8 mouse cellular contexts compared by ENCODE assay signal in genomic region chr8:83748708-83749107, GRCm38 (mm10). TPM values are rescaled to one million over a fixed set of nuclear protein-coding genes. Genes with fewer than 3 reads are reported as not detected.
DNase-seq lines count a peak whose midpoint lies in the region; ATAC-seq and TF ChIP-seq lines count a peak whose summit lies in the region.

No protein-coding gene starts in this region.

- WGBS in hindbrain, embryonic 11.5 days = 43% methylated on average over 3 of the region's 3 CpGs
- 38% methylated on average over 3 of the region's 3 CpGs for WGBS in hindbrain, embryonic 14.5 days
- 44% methylated on average over 3 of the region's 3 CpGs for WGBS in intestine, postnatal 0 days
- 0% methylated on average over 3 of the region's 3 CpGs for WGBS in thymus, adult 2 months

- H3K27ac ChIP-seq in hindbrain, embryonic 11.5 days (ENCODE audit: low read depth, low read length) = no peak overlapping the region
- H3K27ac ChIP-seq in hindbrain, embryonic 14.5 days = no peak overlapping the region
- peak overlapping the region; percentile 41 for H3K27ac ChIP-seq in intestine, postnatal 0 days (ENCODE audit: low read depth, low read length)
- H3K27ac ChIP-seq in thymus, adult 2 months (ENCODE audit: control insufficient read depth, insufficient read depth, low read length) = peak overlapping the region; percentile 84

- ATAC-seq in hindbrain, embryonic 11.5 days (ENCODE audit: low FRiP score) = peak; percentile 60
- ATAC-seq in hindbrain, embryonic 14.5 days (ENCODE audit: low FRiP score) = no peak
- peak; percentile 31; the same call in 1 of the 2 replicates for ATAC-seq in intestine, postnatal 0 days
- ATAC-seq in megakaryocyte, adult 5-6 weeks (ENCODE audit: poor library complexity, severe bottlenecking) = peak; percentile 86

- no peak overlapping the region for H3K4me3 ChIP-seq in hindbrain, embryonic 11.5 days (ENCODE audit: low read depth, low read length)
- H3K4me3 ChIP-seq in hindbrain, embryonic 14.5 days (replicated peaks; ENCODE audit: low read length) = no peak overlapping the region
- no peak overlapping the region for H3K4me3 ChIP-seq in intestine, postnatal 0 days (ENCODE audit: low read depth, low read length)
- no peak overlapping the region for H3K4me3 ChIP-seq in thymus, adult 2 months (ENCODE audit: control insufficient read depth, insufficient read depth, low read length)

- no peak overlapping the region for H3K4me2 ChIP-seq in hindbrain, embryonic 11.5 days (replicated peaks; ENCODE audit: low read depth, low read length)
- no peak overlapping the region for H3K4me2 ChIP-seq in hindbrain, embryonic 14.5 days (replicated peaks)
- no peak overlapping the region for H3K4me2 ChIP-seq in intestine, postnatal 0 days (replicated peaks; ENCODE audit: low read depth)

- H3K36me3 ChIP-seq in hindbrain, embryonic 11.5 days (ENCODE audit: control insufficient read depth, insufficient read depth, low read length) = no peaks in the 10 kb centered on the region
- H3K36me3 ChIP-seq in hindbrain, embryonic 14.5 days (replicated peaks; ENCODE audit: control insufficient read depth, insufficient read depth) = no peaks in the 10 kb centered on the region
- H3K36me3 ChIP-seq in intestine, postnatal 0 days (ENCODE audit: control insufficient read depth, insufficient read depth) = no peaks in the 10 kb centered on the region
- no peaks in the 10 kb centered on the region for H3K36me3 ChIP-seq in thymus, adult 2 months (ENCODE audit: control insufficient read depth, insufficient read depth, low read length)

- H3K4me1 ChIP-seq in hindbrain, embryonic 11.5 days (replicated peaks; ENCODE audit: control insufficient read depth, insufficient read depth, low read length) = peaks cover 3% of the 10 kb centered on the region; the same call in 1 of the 2 replicates
- peaks cover 5% of the 10 kb centered on the region; the same call in 1 of the 2 replicates for H3K4me1 ChIP-seq in hindbrain, embryonic 14.5 days (replicated peaks; ENCODE audit: control insufficient read depth, insufficient read depth, low read length)
- no peaks in the 10 kb centered on the region for H3K4me1 ChIP-seq in intestine, postnatal 0 days (replicated peaks; ENCODE audit: control insufficient read depth, insufficient read depth, low read length)
- H3K4me1 ChIP-seq in thymus, adult 2 months (replicated peaks; ENCODE audit: control insufficient read depth, insufficient read depth, low read length) = peaks cover 39% of the 10 kb centered on the region

- DNase-seq in hindbrain, embryonic 11.5 days (ENCODE audit: low spot score) = peak; percentile 47
- DNase-seq in hindbrain, embryonic 14.5 days (ENCODE audit: low spot score) = no peak
- peak; percentile 32 to 50 for DNase-seq in gastrocnemius, adult 8-10 months (ENCODE audit: low spot score in 2 of 2)
- peak; percentile 85 for DNase-seq in thymus, adult 2 months
- DNase-seq in Muller cell, postnatal 12 days (ENCODE audit: inconsistent ontology term) = no peak
- DNase-seq in ovary, postnatal 36 days (ENCODE audit: low spot score) = no peak

- no peaks in the 10 kb centered on the region for H3K9me3 ChIP-seq in hindbrain, embryonic 11.5 days (ENCODE audit: control insufficient read depth, low read length)
- H3K9me3 ChIP-seq in hindbrain, embryonic 14.5 days (ENCODE audit: control insufficient read depth, low read length) = no peaks in the 10 kb centered on the region
- H3K9me3 ChIP-seq in intestine, postnatal 0 days (ENCODE audit: control insufficient read depth) = no peaks in the 10 kb centered on the region

- TF ChIP-seq CTCF in intestine, postnatal 0 days (IDR thresholded peaks at IDR 0.05; ENCODE audit: low read depth) = no peak
- TF ChIP-seq CTCF in thymus, adult 2 months (IDR thresholded peaks at IDR 0.05; ENCODE audit: borderline replicate concordance, control insufficient read depth, extremely low read depth, insufficient read depth, low read length, poor library complexity) = no peak

- peaks cover 3% of the 10 kb centered on the region; the same call in 1 of the 2 replicates for H3K27me3 ChIP-seq in hindbrain, embryonic 11.5 days (ENCODE audit: control insufficient read depth, insufficient read depth, low read length)
- 0 out of 2 replicates have a peak, but pooled peaks cover 4% of the 10 kb centered on the region for H3K27me3 ChIP-seq in hindbrain, embryonic 14.5 days (ENCODE audit: control insufficient read depth, insufficient read depth, low read length)
- peaks cover 12% of the 10 kb centered on the region for H3K27me3 ChIP-seq in intestine, postnatal 0 days (replicated peaks; ENCODE audit: control insufficient read depth, insufficient read depth, low read length)
- no peaks in the 10 kb centered on the region for H3K27me3 ChIP-seq in thymus, adult 2 months (ENCODE audit: control insufficient read depth, insufficient read depth, low read length)

- H3K9ac ChIP-seq in hindbrain, embryonic 11.5 days (ENCODE audit: low read depth, low read length) = no peak overlapping the region
- no peak overlapping the region for H3K9ac ChIP-seq in hindbrain, embryonic 14.5 days
- no peak overlapping the region for H3K9ac ChIP-seq in intestine, postnatal 0 days (ENCODE audit: low read depth, low read length)

- peak; percentile 62; the same call in 1 of the 2 replicates for TF ChIP-seq POLR2A in thymus, adult 2 months (IDR thresholded peaks at IDR 0.05; ENCODE audit: control insufficient read depth, extremely low read depth, insufficient read depth, low read length, poor library complexity)

RNA-seq across cellular contexts. Expression of gene Adgre5, which starts 7.6 kb away (rescaled TPM):
- 13.0 and 13.8 TPM in 2 replicates for polyA plus RNA-seq in hindbrain, embryonic 11.5 days (2014; fragmentation: Nextera tagmentation; extraction: Ambion mirVana)
- 13.5 and 13.7 TPM in 2 replicates for polyA plus RNA-seq in hindbrain, embryonic 14.5 days (2014; fragmentation: Nextera tagmentation; extraction: Ambion mirVana)
- 10 to 100 TPM; 14.6 to 17.2 (median 15.6) TPM for total RNA-seq in gastrocnemius, adult 8-10 months (2022)
- 17.2 and 17.6 TPM in 2 replicates for polyA plus RNA-seq in intestine, postnatal 0 days (2015; fragmentation: Nextera tagmentation; extraction: Ambion mirVana)
- total RNA-seq in megakaryocyte, adult 5-6 weeks (2015) = 239 and 242 TPM in 2 replicates
- total RNA-seq in megakaryocyte, adult 5-6 weeks (2017) = 299 and 326 TPM in 2 replicates
- 190 and 193 TPM in 2 replicates for polyA plus RNA-seq in thymus, adult 2 months (2012; rRNA removed)

RNA-seq across cellular contexts. Expression of gene Ddx39, which starts 33.7 kb away (rescaled TPM):
- polyA plus RNA-seq in hindbrain, embryonic 11.5 days (2014; fragmentation: Nextera tagmentation; extraction: Ambion mirVana) = 187 and 205 TPM in 2 replicates
- 85.6 and 87.4 TPM in 2 replicates for polyA plus RNA-seq in hindbrain, embryonic 14.5 days (2014; fragmentation: Nextera tagmentation; extraction: Ambion mirVana)
- 10 to 100 TPM; 10.6 to 12.0 (median 11.7) TPM for total RNA-seq in gastrocnemius, adult 8-10 months (2022)
- polyA plus RNA-seq in intestine, postnatal 0 days (2015; fragmentation: Nextera tagmentation; extraction: Ambion mirVana) = 69.8 and 75.5 TPM in 2 replicates
- total RNA-seq in megakaryocyte, adult 5-6 weeks (2015) = 66.7 and 67.7 TPM in 2 replicates
- total RNA-seq in megakaryocyte, adult 5-6 weeks (2017) = 71.2 and 77.4 TPM in 2 replicates
- 157 and 171 TPM in 2 replicates for polyA plus RNA-seq in thymus, adult 2 months (2012; rRNA removed)

RNA-seq across cellular contexts. Expression of gene Pkn1, which starts 49.7 kb away (rescaled TPM):
- 21.6 and 22.6 TPM in 2 replicates for polyA plus RNA-seq in hindbrain, embryonic 11.5 days (2014; fragmentation: Nextera tagmentation; extraction: Ambion mirVana)
- 30.2 and 30.4 TPM in 2 replicates for polyA plus RNA-seq in hindbrain, embryonic 14.5 days (2014; fragmentation: Nextera tagmentation; extraction: Ambion mirVana)
- 10 to 100 TPM; 23.2 to 24.1 (median 23.6) TPM for total RNA-seq in gastrocnemius, adult 8-10 months (2022)
- 37.0 and 40.2 TPM in 2 replicates for polyA plus RNA-seq in intestine, postnatal 0 days (2015; fragmentation: Nextera tagmentation; extraction: Ambion mirVana)
- 53.3 and 55.4 TPM in 2 replicates for total RNA-seq in megakaryocyte, adult 5-6 weeks (2015)
- 103 and 110 TPM in 2 replicates for total RNA-seq in megakaryocyte, adult 5-6 weeks (2017)
- 321 and 324 TPM in 2 replicates for polyA plus RNA-seq in thymus, adult 2 months (2012; rRNA removed)

Comparison
In these comparisons a context has a peak if more than half of its experiments do, and no peak if none do; other contexts are left out.
1. DNase-seq: peak in hindbrain, embryonic 11.5 days (single experiment), gastrocnemius, adult 8-10 months (2 of 2) and thymus, adult 2 months (single experiment); none in hindbrain, embryonic 14.5 days (single experiment), Muller cell, postnatal 12 days (single experiment) and ovary, postnatal 36 days (single experiment).
2. H3K27ac ChIP-seq: peak in intestine, postnatal 0 days (single experiment) and thymus, adult 2 months (single experiment); none in hindbrain, embryonic 11.5 days (single experiment) and hindbrain, embryonic 14.5 days (single experiment).
3. RNA of gene Adgre5, which starts 7.6 kb away (polyA plus RNA-seq): 190 to 193 TPM in thymus, adult 2 months; 17.2 to 17.6 TPM in intestine, postnatal 0 days, 13.0 to 13.8 TPM in hindbrain, embryonic 11.5 days and 13.5 to 13.7 TPM in hindbrain, embryonic 14.5 days; every median in the first group is over 10 times any median in the second.